Mouse (Mus musculus): ENCODE results near the gene Man2b2.

The Man2b2 gene

GRCm38 (mm10) chr5:36772586-36772985 is 57.9 kb downstream of the Man2b2 start:
- in situ Hi-C loops (cut with MboI, MseI) = no loop called here

GRCm38 (mm10) chr5:36769603-36770002 is 60.9 kb downstream of the Man2b2 start:
- in situ Hi-C loops (cut with MboI, MseI) = no loop called here

DNA sequence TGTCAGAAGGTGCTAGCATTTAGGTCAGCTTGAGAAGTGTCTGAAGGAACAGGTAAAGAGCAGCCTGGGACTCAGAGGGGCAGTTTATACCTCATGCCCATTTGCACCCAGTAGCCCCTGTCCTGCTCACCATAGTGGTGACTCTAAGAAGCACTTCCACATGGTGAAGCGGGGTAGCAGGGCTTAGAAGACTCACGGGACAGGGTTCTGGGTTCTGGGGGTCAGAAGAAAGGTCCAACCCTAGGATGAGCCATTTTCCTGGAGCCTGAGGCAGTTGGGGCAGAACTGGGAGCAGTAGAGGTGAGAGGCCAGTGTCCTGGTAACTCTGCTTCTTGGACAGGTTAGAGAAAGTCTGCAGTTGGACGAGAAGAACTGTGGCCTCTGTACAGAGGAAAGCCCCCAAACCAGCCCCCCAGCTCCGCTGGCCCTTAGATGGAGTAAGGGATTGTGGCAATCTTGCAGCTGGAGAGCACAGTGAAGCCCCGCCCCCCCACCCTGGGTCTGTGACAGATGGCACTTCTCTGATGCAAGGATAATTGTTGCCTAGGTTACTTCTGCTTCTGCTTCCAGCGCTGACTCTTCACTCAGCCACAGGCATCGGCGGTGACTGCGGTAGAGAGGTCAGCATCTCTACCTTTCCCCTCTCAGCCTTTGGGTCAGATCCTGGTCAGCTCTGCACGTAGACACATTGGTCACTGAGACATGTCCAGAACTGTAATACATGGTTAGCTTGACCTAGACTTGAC is 63.3 kb downstream of the Man2b2 start:
- in situ Hi-C loops (cut with MboI, MseI) = no loop called here

DNA sequence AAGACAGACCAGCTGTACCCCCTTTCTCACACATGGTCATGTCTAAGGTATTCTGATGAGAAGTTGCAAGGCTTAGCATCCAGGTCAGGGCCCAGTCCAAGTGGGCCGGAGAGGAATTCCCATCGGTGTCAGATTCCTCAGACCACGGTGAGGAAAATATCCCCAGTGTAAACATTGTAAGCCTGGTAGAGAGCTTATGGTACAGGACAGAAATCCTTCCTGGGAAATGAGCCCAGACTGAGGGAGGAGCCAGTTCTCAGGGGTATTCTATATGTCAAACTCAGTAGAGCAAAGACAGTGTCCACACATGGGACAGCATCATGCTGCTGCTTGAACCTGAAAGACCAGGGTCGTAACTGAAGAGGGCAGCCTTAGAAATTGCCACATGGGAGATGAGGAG is 70.6 kb downstream of the Man2b2 start:
- in situ Hi-C loops (cut with MboI, MseI) = no loop called here

GRCm38 (mm10) chr5:36757033-36757432 is 73.4 kb downstream of the Man2b2 start:
- in situ Hi-C loops (cut with MboI, MseI) = no loop called here

Measured in T-helper 1 cell (primary cell).